Mouse (Mus musculus): ENCODE data around the gene Pak1ip1.

- TF ChIP-seq POLR2A (IDR thresholded peaks at IDR 0.05; ENCODE audit: control insufficient read depth, extremely low read depth, insufficient read depth, low read length, poor library complexity): no peak
- no peak; the same call in 1 of the 2 replicates for TF ChIP-seq CTCF (IDR thresholded peaks at IDR 0.05; ENCODE audit: borderline replicate concordance, control insufficient read depth, extremely low read depth, insufficient read depth, low read length, poor library complexity)
Measured at GRCm38 (mm10) chr13:41000926-41001639, at the start of gene Pak1ip1.
